Mouse (Mus musculus): ENCODE measurements around the gene Fam184a. TPM values are rescaled to one million over a fixed set of nuclear protein-coding genes. Genes with fewer than 3 reads are reported as not detected.

Gene Fam184a
- polyA plus RNA-seq, 1 experiment from 2014 or later: 3.2 TPM

DNA sequence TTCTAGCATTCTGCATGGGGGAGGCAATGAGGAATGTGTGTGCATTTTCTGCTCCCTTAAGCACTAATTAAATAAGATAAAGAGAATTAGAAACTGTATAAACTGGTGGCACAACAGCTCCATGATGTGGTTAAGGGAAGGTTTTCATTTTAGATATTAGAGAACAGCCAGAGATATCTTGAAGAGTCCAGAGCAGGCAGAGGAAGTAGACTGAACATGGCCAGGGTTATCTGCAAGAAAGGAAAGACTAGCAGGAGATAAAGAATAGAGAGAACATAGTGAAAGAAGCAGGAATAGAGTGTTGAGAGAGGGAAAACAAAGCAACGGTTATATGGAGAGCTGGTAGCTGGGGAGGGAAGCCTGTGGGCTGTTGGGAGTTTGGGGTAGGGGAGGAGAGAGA, 1.8 kb upstream of the Fam184a start:
- Histone ChIP-seq H3K4me2 (ENCODE audit: low read depth, low read length) (no peak overlapping the region), H3K9me3 (ENCODE audit: control insufficient read depth, low read length) (no peaks in the 10 kb centered on the region), H3K4me1 (replicated peaks; ENCODE audit: control insufficient read depth, insufficient read depth, low read length) (no peaks in the 10 kb centered on the region), H3K27me3 (ENCODE audit: control insufficient read depth, insufficient read depth, low read depth, low read length) (peaks cover 10% of the 10 kb centered on the region), H3K9ac (ENCODE audit: low read length) (no peak overlapping the region), H3K36me3 (ENCODE audit: control insufficient read depth, insufficient read depth, low read length) (no peaks in the 10 kb centered on the region), H3K4me3 (ENCODE audit: low read length) (no peak overlapping the region), H3K27ac (ENCODE audit: low read length) (no peak overlapping the region)
- no peak for ATAC-seq (ENCODE audit: low read depth)
- WGBS: 67% methylated on average over 1 of the region's 1 CpGs

DNA sequence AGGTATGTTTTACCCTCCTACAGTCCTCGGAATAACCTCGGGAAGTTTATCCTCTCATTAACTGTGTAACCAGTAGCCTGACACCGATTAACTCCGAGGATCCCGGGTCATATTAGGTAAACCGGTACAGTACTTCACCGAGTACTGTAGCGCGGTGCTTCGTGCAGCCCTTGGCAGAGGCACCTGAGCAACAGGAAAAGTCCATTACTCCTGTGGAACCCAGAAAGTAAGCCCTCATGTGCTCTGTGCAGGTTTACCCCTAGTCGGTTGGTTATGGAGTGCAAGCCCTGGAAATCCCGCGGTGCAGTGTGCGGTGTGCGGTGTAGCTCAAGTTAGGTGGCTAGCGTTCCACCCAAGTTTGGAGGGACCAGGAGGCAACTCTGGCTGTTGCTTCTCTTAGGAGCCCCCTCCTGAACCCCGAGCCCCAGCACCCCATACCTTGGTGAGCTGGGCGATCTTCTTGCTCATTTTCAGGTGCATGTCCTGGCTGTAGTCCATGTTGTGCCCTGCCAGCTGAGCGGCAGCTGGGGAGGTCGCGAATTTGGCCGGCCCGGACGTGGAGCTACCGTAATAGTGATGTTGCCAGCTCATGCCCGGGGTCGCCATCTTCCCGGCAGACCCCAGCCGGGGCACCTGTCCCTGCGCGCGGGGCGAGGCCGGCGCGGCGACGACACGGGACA, 508 bp downstream of the Fam184a start:
- peaks cover 10% of the 10 kb centered on the region for H3K27me3 ChIP-seq (ENCODE audit: control insufficient read depth, insufficient read depth, low read depth, low read length)
- H3K4me1 ChIP-seq (replicated peaks; ENCODE audit: control insufficient read depth, insufficient read depth, low read length): no peaks in the 10 kb centered on the region
- peak overlapping the region; percentile 73 for H3K9ac ChIP-seq (ENCODE audit: low read length)
- H3K9me3 ChIP-seq (ENCODE audit: control insufficient read depth, low read length): no peaks in the 10 kb centered on the region
- H3K4me2 ChIP-seq (ENCODE audit: low read depth, low read length): peak overlapping the region; percentile 98
- H3K36me3 ChIP-seq (ENCODE audit: control insufficient read depth, insufficient read depth, low read length): no peaks in the 10 kb centered on the region
- H3K4me3 ChIP-seq (ENCODE audit: low read length): peak overlapping the region; percentile 75
- 8% methylated on average over 31 of the region's 39 CpGs for WGBS
- H3K27ac ChIP-seq (ENCODE audit: low read length): no peak overlapping the region
- ATAC-seq (ENCODE audit: low read depth): peak; percentile 54

DNA sequence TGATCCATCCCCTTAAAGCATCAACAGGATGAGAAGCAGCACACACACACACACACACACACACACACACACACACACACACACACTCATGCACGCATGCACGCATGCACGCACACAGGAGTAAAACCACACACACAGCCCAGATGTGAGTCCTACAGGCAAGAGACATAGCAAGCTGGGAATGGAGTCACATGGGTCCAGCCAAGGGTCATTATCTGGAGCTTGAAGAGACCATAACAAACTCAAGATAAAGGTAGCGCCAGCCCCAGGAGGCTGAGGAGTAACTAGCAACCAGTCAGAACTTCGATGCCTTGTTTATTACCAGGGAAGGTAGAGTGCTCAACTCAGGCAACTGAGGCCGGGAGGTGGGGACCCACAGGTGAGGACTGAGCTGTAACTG, 4.9 kb downstream of the Fam184a start:
- H3K4me2 ChIP-seq (ENCODE audit: low read depth, low read length): no peak overlapping the region
- H3K36me3 ChIP-seq (ENCODE audit: control insufficient read depth, insufficient read depth, low read length): no peaks in the 10 kb centered on the region
- peaks cover 10% of the 10 kb centered on the region for H3K27me3 ChIP-seq (ENCODE audit: control insufficient read depth, insufficient read depth, low read depth, low read length)
- no peak overlapping the region for H3K9ac ChIP-seq (ENCODE audit: low read length)
- no peaks in the 10 kb centered on the region for H3K9me3 ChIP-seq (ENCODE audit: control insufficient read depth, low read length)
- H3K4me3 ChIP-seq (ENCODE audit: low read length): no peak overlapping the region
- no peak overlapping the region for H3K27ac ChIP-seq (ENCODE audit: low read length)
- no peaks in the 10 kb centered on the region for H3K4me1 ChIP-seq (replicated peaks; ENCODE audit: control insufficient read depth, insufficient read depth, low read length)
- ATAC-seq (ENCODE audit: low read depth): no peak
- 75% methylated on average over 6 of the region's 6 CpGs for WGBS

DNA sequence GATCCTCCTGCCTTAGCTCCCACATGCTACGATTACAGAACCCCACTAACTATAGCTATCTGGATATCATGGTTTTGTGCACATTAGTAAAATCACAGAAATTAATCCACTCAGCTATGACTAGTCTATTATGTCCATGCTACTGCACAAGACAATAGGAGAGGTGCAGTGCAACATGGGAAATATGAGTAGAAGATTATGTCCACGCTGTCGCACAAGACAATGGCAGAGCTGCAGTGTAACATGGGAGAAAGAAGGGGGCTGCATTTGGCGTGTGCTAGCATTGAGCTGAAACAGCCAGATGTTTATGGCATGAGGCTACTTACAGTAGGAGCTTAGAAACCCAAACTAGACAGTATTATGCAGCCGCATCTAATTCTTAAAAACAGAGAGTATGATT, 8.0 kb downstream of the Fam184a start:
- H3K36me3 ChIP-seq (ENCODE audit: control insufficient read depth, insufficient read depth, low read length): no peaks in the 10 kb centered on the region
- no peaks in the 10 kb centered on the region for H3K9me3 ChIP-seq (ENCODE audit: control insufficient read depth, low read length)
- no peak for ATAC-seq (ENCODE audit: low read depth)
- no peak overlapping the region for H3K4me2 ChIP-seq (ENCODE audit: low read depth, low read length)
- no peak overlapping the region for H3K9ac ChIP-seq (ENCODE audit: low read length)
- no peak overlapping the region for H3K4me3 ChIP-seq (ENCODE audit: low read length)
- no peak overlapping the region for H3K27ac ChIP-seq (ENCODE audit: low read length)
- no peaks in the 10 kb centered on the region for H3K27me3 ChIP-seq (ENCODE audit: control insufficient read depth, insufficient read depth, low read depth, low read length)
- WGBS: 82% methylated on average over 5 of the region's 5 CpGs
- H3K4me1 ChIP-seq (replicated peaks; ENCODE audit: control insufficient read depth, insufficient read depth, low read length): no peaks in the 10 kb centered on the region

DNA sequence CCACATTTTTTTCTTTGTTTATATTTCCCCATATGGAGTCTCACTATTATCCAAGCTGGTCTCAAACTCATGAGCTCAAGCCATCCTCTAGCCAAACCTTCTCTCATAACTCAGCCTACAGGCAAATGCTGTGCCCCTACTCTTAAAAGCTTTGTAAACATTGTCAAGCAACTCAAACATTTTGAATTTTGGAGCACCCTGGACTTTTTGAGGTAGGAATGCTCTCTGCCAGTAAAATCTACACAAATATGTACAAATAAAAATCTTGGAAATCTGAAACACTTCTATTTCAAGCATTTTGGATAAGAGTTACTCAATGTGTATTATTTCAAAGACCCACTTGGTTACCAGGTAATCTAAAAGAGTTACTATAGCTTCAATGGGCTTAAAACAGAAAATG, 10.9 kb downstream of the Fam184a start:
- Histone ChIP-seq H3K9ac (ENCODE audit: low read length) (no peak overlapping the region), H3K4me2 (ENCODE audit: low read depth, low read length) (no peak overlapping the region), H3K4me1 (replicated peaks; ENCODE audit: control insufficient read depth, insufficient read depth, low read length) (no peaks in the 10 kb centered on the region), H3K27me3 (ENCODE audit: control insufficient read depth, insufficient read depth, low read depth, low read length) (no peaks in the 10 kb centered on the region), H3K9me3 (ENCODE audit: control insufficient read depth, low read length) (no peaks in the 10 kb centered on the region), H3K4me3 (ENCODE audit: low read length) (no peak overlapping the region), H3K36me3 (ENCODE audit: control insufficient read depth, insufficient read depth, low read length) (no peaks in the 10 kb centered on the region), H3K27ac (ENCODE audit: low read length) (no peak overlapping the region)
- peak; percentile 52; the same call in 1 of the 2 replicates for ATAC-seq (ENCODE audit: low read depth)

DNA sequence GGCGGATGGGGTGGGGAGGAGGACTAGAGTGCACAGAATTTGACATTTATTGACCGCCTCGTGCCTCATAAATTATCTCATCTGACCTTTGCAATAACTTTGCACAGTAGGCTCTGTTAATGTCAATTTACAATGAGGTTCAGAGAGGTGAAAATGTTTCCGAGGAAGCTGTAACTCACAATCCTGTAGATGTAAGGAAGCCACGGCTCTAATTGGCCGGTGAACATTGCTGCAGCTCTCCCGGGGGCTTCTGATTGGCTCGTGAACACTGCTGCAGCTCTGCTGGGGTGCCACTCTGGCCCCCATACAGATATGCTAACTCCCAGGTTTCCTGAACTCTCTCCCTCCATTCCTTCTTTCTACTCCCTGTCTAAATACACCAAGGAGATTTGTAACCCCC, 12.1 kb downstream of the Fam184a start:
- Histone ChIP-seq H3K9me3 (ENCODE audit: control insufficient read depth, low read length) (no peaks in the 10 kb centered on the region), H3K4me2 (ENCODE audit: low read depth, low read length) (no peak overlapping the region), H3K4me3 (ENCODE audit: low read length) (no peak overlapping the region), H3K36me3 (ENCODE audit: control insufficient read depth, insufficient read depth, low read length) (no peaks in the 10 kb centered on the region), H3K27ac (ENCODE audit: low read length) (no peak overlapping the region), H3K27me3 (ENCODE audit: control insufficient read depth, insufficient read depth, low read depth, low read length) (no peaks in the 10 kb centered on the region), H3K4me1 (replicated peaks; ENCODE audit: control insufficient read depth, insufficient read depth, low read length) (no peaks in the 10 kb centered on the region), H3K9ac (ENCODE audit: low read length) (no peak overlapping the region)
- WGBS: 76% methylated on average over 8 of the region's 8 CpGs
- ATAC-seq (ENCODE audit: low read depth): no peak

DNA sequence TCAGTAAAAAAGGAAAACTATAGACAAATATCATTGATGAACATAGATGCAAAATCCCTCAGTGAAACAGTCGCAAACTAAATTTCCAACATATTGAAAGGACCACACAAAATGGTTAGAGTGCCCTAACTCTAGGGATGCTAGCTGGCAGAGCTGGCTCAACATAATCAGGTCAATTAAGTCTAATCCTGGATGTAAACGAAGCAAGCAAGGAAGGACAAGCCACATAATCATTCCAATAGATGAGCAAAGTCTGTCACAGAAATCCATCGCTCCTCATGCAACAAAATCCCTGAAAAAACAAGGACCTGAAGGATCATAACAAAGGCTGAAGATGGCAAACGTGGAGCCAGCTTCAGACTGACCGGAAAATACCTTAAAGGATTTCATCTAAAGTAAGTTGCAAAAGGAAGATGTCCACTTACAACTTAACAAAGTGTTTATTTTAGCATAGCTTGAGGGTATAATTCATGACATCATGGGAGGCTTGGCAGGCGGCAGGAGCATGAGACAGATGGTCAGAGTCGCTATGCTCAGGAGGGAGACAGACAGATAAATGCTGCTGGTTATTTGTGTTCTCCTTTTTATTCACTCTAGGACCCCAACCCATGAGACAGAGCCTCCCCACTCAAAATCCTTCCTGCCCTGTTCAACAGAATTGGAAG, 15.6 kb downstream of the Fam184a start:
- no peaks in the 10 kb centered on the region for H3K9me3 ChIP-seq (ENCODE audit: control insufficient read depth, low read length)
- no peaks in the 10 kb centered on the region; the same call in 1 of the 2 replicates for H3K4me1 ChIP-seq (replicated peaks; ENCODE audit: control insufficient read depth, insufficient read depth, low read length)
- no peaks in the 10 kb centered on the region for H3K27me3 ChIP-seq (ENCODE audit: control insufficient read depth, insufficient read depth, low read depth, low read length)
- ATAC-seq (ENCODE audit: low read depth): no peak
- no peak overlapping the region for H3K4me2 ChIP-seq (ENCODE audit: low read depth, low read length)
- no peak overlapping the region for H3K4me3 ChIP-seq (ENCODE audit: low read length)
- H3K27ac ChIP-seq (ENCODE audit: low read length): no peak overlapping the region
- H3K9ac ChIP-seq (ENCODE audit: low read length): no peak overlapping the region
- H3K36me3 ChIP-seq (ENCODE audit: control insufficient read depth, insufficient read depth, low read length): no peaks in the 10 kb centered on the region
- 64% methylated on average over 7 of the region's 7 CpGs for WGBS

DNA sequence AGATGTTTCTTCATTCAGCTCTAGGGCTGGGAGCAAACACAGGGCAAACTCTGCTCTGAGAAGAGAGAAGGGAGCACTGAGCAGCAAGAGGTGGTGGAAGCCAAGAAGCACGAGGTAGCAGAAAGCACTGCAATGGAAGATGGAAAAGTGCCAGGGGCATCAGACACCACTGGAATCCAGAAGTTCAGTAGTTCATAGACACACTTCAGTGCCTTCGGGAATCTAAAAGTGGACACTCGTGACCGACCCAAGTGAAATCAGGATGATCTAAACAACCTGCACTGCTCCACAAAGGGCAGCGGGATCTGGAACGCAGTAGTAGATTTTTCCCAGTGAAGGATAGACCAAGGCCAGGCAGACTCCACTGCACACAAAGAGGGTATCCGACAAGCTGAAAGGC, 18.6 kb downstream of the Fam184a start:
- Histone ChIP-seq H3K27me3 (ENCODE audit: control insufficient read depth, insufficient read depth, low read depth, low read length) (no peaks in the 10 kb centered on the region), H3K4me1 (replicated peaks; ENCODE audit: control insufficient read depth, insufficient read depth, low read length) (no peaks in the 10 kb centered on the region; the same call in 1 of the 2 replicates), H3K4me3 (ENCODE audit: low read length) (no peak overlapping the region), H3K9ac (ENCODE audit: low read length) (no peak overlapping the region), H3K27ac (ENCODE audit: low read length) (no peak overlapping the region), H3K9me3 (ENCODE audit: control insufficient read depth, low read length) (no peaks in the 10 kb centered on the region), H3K36me3 (ENCODE audit: control insufficient read depth, insufficient read depth, low read length) (no peaks in the 10 kb centered on the region), H3K4me2 (ENCODE audit: low read depth, low read length) (no peak overlapping the region)
- WGBS: 72% methylated on average over 7 of the region's 7 CpGs
- ATAC-seq (ENCODE audit: low read depth): no peak

DNA sequence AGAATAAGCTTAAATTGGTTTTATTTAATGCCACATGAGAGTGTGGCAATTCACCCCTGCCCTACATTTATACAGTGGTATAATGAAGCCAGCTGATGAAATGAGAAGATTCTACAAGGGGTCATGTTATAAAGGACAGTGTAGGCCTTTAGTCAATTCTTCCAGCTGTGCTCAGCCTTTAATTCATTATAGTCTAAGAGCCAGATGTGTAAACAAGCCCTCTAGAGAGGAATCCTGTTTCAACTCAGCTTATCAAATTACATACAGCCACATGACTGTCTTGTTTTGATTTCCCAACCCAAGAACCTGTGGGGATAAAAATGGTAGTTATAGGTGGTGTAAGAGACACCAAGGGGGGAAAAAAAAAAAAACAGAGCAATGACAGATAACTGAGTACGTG, 22.0 kb downstream of the Fam184a start:
- no peaks in the 10 kb centered on the region; the same call in 1 of the 2 replicates for H3K4me1 ChIP-seq (replicated peaks; ENCODE audit: control insufficient read depth, insufficient read depth, low read length)
- H3K4me3 ChIP-seq (ENCODE audit: low read length): no peak overlapping the region
- 26% methylated on average over 1 of the region's 1 CpGs for WGBS
- H3K4me2 ChIP-seq (ENCODE audit: low read depth, low read length): no peak overlapping the region
- no peaks in the 10 kb centered on the region for H3K27me3 ChIP-seq (ENCODE audit: control insufficient read depth, insufficient read depth, low read depth, low read length)
- H3K36me3 ChIP-seq (ENCODE audit: control insufficient read depth, insufficient read depth, low read length): no peaks in the 10 kb centered on the region
- H3K9me3 ChIP-seq (ENCODE audit: control insufficient read depth, low read length): no peaks in the 10 kb centered on the region
- no peak for ATAC-seq (ENCODE audit: low read depth)
- no peak overlapping the region for H3K27ac ChIP-seq (ENCODE audit: low read length)
- H3K9ac ChIP-seq (ENCODE audit: low read length): no peak overlapping the region

Measured in lung, embryonic 16.5 days (tissue).